Mouse (Mus musculus) heart, postnatal 0 days (tissue): ENCODE measurements around the gene Lmx1a. TPM values are rescaled to one million over a fixed set of nuclear protein-coding genes. Genes with fewer than 3 reads are reported as not detected.

Source experiments
- ATAC-seq: fragments of 200-750 bp; cut with Nextera tagmentation; 2 replicates; pipeline ENCODE4 v1.8.0; 2017; ENCODE audit warnings: low read depth, moderate number of reproducible peaks, moderate library complexity; ENCODE audit not compliant: insufficient read depth
- DNase-seq: peaks from one replicate; pipeline ENCODE4 v3.0.0-alpha.2; 2016; ENCODE audit warnings: low spot score
- H3K27ac ChIP-seq: fragments of 300-500 bp; sonication (generic); 2 replicates; pipeline ENCODE4 v1.5.1; 2014; ENCODE audit warnings: low read depth, mild to moderate bottlenecking
- H3K27me3 ChIP-seq: fragments of 300-500 bp; sonication (generic); 2 replicates; pipeline ENCODE4 v1.6.1; 2014; ENCODE audit warnings: low read length, mixed read lengths; ENCODE audit not compliant: control insufficient read depth, insufficient read depth
- H3K36me3 ChIP-seq: fragments of 300-500 bp; sonication (generic); replicated peaks from 2 replicates; pipeline ENCODE4 v1.6.1; 2014; ENCODE audit warnings: low read length, mixed read lengths; ENCODE audit not compliant: control insufficient read depth, insufficient read depth
- H3K4me1 ChIP-seq: fragments of 300-500 bp; sonication (generic); 2 replicates; pipeline ENCODE4 v1.6.1; 2014; ENCODE audit warnings: antibody characterized with exemption; ENCODE audit not compliant: control insufficient read depth, insufficient read depth
- H3K4me2 ChIP-seq: fragments of 300-500 bp; sonication (generic); 2 replicates; pipeline ENCODE4 v1.6.1; 2014; ENCODE audit warnings: low read depth, mild to moderate bottlenecking, low read length, moderate library complexity
- H3K4me3 ChIP-seq: fragments of 300-500 bp; sonication (generic); 2 replicates; pipeline ENCODE4 v1.5.1; 2014; ENCODE audit warnings: low read depth, low read length
- H3K9ac ChIP-seq: fragments of 300-500 bp; sonication (generic); replicated peaks from 2 replicates; pipeline ENCODE4 v1.6.1; 2014; ENCODE audit warnings: low read depth, low read length, mixed read lengths
- H3K9me3 ChIP-seq: fragments of 300-500 bp; sonication (generic); replicated peaks from 2 replicates; pipeline ENCODE4 v1.6.1; 2016; ENCODE audit warnings: low read length; ENCODE audit not compliant: control insufficient read depth
- CTCF ChIP-seq: IDR thresholded peaks from 2 replicates; pipeline ENCODE4 v1.5.1; 2016; ENCODE audit warnings: antibody characterized with exemption, control low read depth, low read depth
- EP300 ChIP-seq: IDR thresholded peaks from 2 replicates; pipeline ENCODE4 v1.6.1; 2016; ENCODE audit warnings: antibody characterized with exemption, low read depth
- WGBS: fragments of 180-500 bp; shearing (Covaris S2); extraction: QIAGEN DNeasy Blood & Tissue Kit; methylation state at CpG from one replicate; pipeline ENCODE4 v1.1.7; 2014; 5-methylcytosine and 5-hydroxymethylcytosine counted together
- polyA plus RNA-seq: library from polyadenylated mRNA; unstranded; fragments of >200 nt; fragmentation: Nextera tagmentation; extraction: Ambion mirVana; gene quantifications from 2 replicates; pipeline ENCODE4 v1.2.1, GENCODE M21; 2015
- total RNA-seq: library from RNA; depleted of rRNA; stranded (reverse); fragments of >200 nt; gene quantifications from 2 replicates; pipeline ENCODE4 v1.2.3, GENCODE M21; 2014; ENCODE audit warnings: low replicate concordance

The Lmx1a gene
- total and polyA plus RNA-seq, 2 experiments from 2014 or later = 0.04 TPM; not detected in 1

GRCm38 (mm10) chr1:167690716-167691550, 1.9 kb downstream of the Lmx1a start:
- no peak for TF ChIP-seq EP300
- TF ChIP-seq CTCF = no peak
- Histone ChIP-seq H3K36me3 (no peaks in the 10 kb centered on the region), H3K4me1 (no peaks in the 10 kb centered on the region), H3K9ac (no peak overlapping the region), H3K9me3 (no peaks in the 10 kb centered on the region), H3K27me3 (peaks cover 99% of the 10 kb centered on the region), H3K4me2 (no peak overlapping the region), H3K4me3 (no peak overlapping the region), H3K27ac (no peak overlapping the region)
- no peak for DNase-seq
- ATAC-seq = no peak
- WGBS = 9% methylated on average over 21 of the region's 21 CpGs

GRCm38 (mm10) chr1:167691911-167692682, 3.1 kb downstream of the Lmx1a start:
- peaks cover 98% of the 10 kb centered on the region for H3K27me3 ChIP-seq
- H3K9ac ChIP-seq = no peak overlapping the region
- 1% methylated on average over 44 of the region's 44 CpGs for WGBS

GRCm38 (mm10) chr1:167692683-167693045, 3.6 kb downstream of the Lmx1a start:
- Histone ChIP-seq H3K27me3 (peaks cover 93% of the 10 kb centered on the region), H3K4me1 (no peaks in the 10 kb centered on the region), H3K27ac (no peak overlapping the region), H3K9ac (no peak overlapping the region), H3K4me2 (peak overlapping the region; percentile 55), H3K9me3 (no peaks in the 10 kb centered on the region), H3K4me3 (peak overlapping the region; percentile 38; the same call in 1 of the 2 replicates), H3K36me3 (no peaks in the 10 kb centered on the region)
- TF ChIP-seq EP300 = no peak
- no peak for TF ChIP-seq CTCF
- WGBS = 4% methylated on average over 7 of the region's 7 CpGs
- ATAC-seq = no peak
- no peak for DNase-seq

More at GRCm38 (mm10) chr1:167691911-167692682, 3.1 kb downstream of the Lmx1a start:
- H3K4me3 ChIP-seq = peak overlapping the region; percentile 38
- no peaks in the 10 kb centered on the region for H3K9me3 ChIP-seq
- DNase-seq (no peak), ATAC-seq (no peak)
- H3K4me2 ChIP-seq = peak overlapping the region; percentile 55
- H3K36me3 ChIP-seq = no peaks in the 10 kb centered on the region
- H3K4me1 ChIP-seq = no peaks in the 10 kb centered on the region
- H3K27ac ChIP-seq = no peak overlapping the region
- TF ChIP-seq EP300 (no peak), CTCF (no peak)

- no peaks in the 10 kb centered on the region for H3K9me3 ChIP-seq
- no peak overlapping the region for H3K4me3 ChIP-seq
- H3K36me3 ChIP-seq = no peaks in the 10 kb centered on the region
- TF ChIP-seq EP300 (no peak), CTCF (no peak)
- H3K4me2 ChIP-seq = no peak overlapping the region
- H3K27ac ChIP-seq = no peak overlapping the region
- H3K27me3 ChIP-seq = peaks cover 85% of the 10 kb centered on the region
- no peaks in the 10 kb centered on the region for H3K4me1 ChIP-seq
- H3K9ac ChIP-seq = no peak overlapping the region
- DNase-seq = no peak
- ATAC-seq = no peak
- 8% methylated on average over 9 of the region's 9 CpGs for WGBS
Measured at GRCm38 (mm10) chr1:167693499-167694240, 4.6 kb downstream of the Lmx1a start.

- H3K4me3 ChIP-seq = no peak overlapping the region
- no peak overlapping the region for H3K27ac ChIP-seq
- no peak overlapping the region for H3K4me2 ChIP-seq
- TF ChIP-seq EP300 (no peak), CTCF (no peak)
- H3K9me3 ChIP-seq = no peaks in the 10 kb centered on the region
- ATAC-seq (no peak), DNase-seq (no peak)
- 21% methylated on average over 3 of the region's 3 CpGs for WGBS
- no peak overlapping the region for H3K9ac ChIP-seq
- no peaks in the 10 kb centered on the region for H3K4me1 ChIP-seq
- H3K27me3 ChIP-seq = peaks cover 81% of the 10 kb centered on the region
- no peaks in the 10 kb centered on the region for H3K36me3 ChIP-seq
Measured at GRCm38 (mm10) chr1:167694731-167695130, 5.7 kb downstream of the Lmx1a start.
